Mouse (Mus musculus): ENCODE data around the gene Rad51c.

- TF ChIP-seq CTCF (IDR thresholded peaks at IDR 0.05) (peak; percentile 28; the same call in 1 of the 2 replicates), EP300 (IDR thresholded peaks at IDR 0.05) (no peak)
These were observed 6.4 kb downstream of the Rad51c start for GRCm38 (mm10) chr11:87398402-87398801.
